Mouse (Mus musculus) heart, postnatal 0 days (tissue): Measurements from ENCODE around the gene Sugp2. TPM values are rescaled to one million over a fixed set of nuclear protein-coding genes. Genes with fewer than 3 reads are reported as not detected.

Experiments
- ATAC-seq: fragments of 200-750 bp; cut with Nextera tagmentation; 2 replicates; pipeline ENCODE4 v1.8.0; 2017; ENCODE audit warnings: low read depth, moderate number of reproducible peaks, moderate library complexity; ENCODE audit not compliant: insufficient read depth
- DNase-seq: peaks from one replicate; pipeline ENCODE4 v3.0.0-alpha.2; 2016; ENCODE audit warnings: low spot score
- H3K27ac ChIP-seq: fragments of 300-500 bp; sonication (generic); 2 replicates; pipeline ENCODE4 v1.5.1; 2014; ENCODE audit warnings: low read depth, mild to moderate bottlenecking
- H3K27me3 ChIP-seq: fragments of 300-500 bp; sonication (generic); 2 replicates; pipeline ENCODE4 v1.6.1; 2014; ENCODE audit warnings: low read length, mixed read lengths; ENCODE audit not compliant: control insufficient read depth, insufficient read depth
- H3K36me3 ChIP-seq: fragments of 300-500 bp; sonication (generic); replicated peaks from 2 replicates; pipeline ENCODE4 v1.6.1; 2014; ENCODE audit warnings: low read length, mixed read lengths; ENCODE audit not compliant: control insufficient read depth, insufficient read depth
- H3K4me1 ChIP-seq: fragments of 300-500 bp; sonication (generic); 2 replicates; pipeline ENCODE4 v1.6.1; 2014; ENCODE audit warnings: antibody characterized with exemption; ENCODE audit not compliant: control insufficient read depth, insufficient read depth
- H3K4me2 ChIP-seq: fragments of 300-500 bp; sonication (generic); 2 replicates; pipeline ENCODE4 v1.6.1; 2014; ENCODE audit warnings: low read depth, mild to moderate bottlenecking, low read length, moderate library complexity
- H3K4me3 ChIP-seq: fragments of 300-500 bp; sonication (generic); 2 replicates; pipeline ENCODE4 v1.5.1; 2014; ENCODE audit warnings: low read depth, low read length
- H3K9ac ChIP-seq: fragments of 300-500 bp; sonication (generic); replicated peaks from 2 replicates; pipeline ENCODE4 v1.6.1; 2014; ENCODE audit warnings: low read depth, low read length, mixed read lengths
- H3K9me3 ChIP-seq: fragments of 300-500 bp; sonication (generic); replicated peaks from 2 replicates; pipeline ENCODE4 v1.6.1; 2016; ENCODE audit warnings: low read length; ENCODE audit not compliant: control insufficient read depth
- CTCF ChIP-seq: IDR thresholded peaks from 2 replicates; pipeline ENCODE4 v1.5.1; 2016; ENCODE audit warnings: antibody characterized with exemption, control low read depth, low read depth
- EP300 ChIP-seq: IDR thresholded peaks from 2 replicates; pipeline ENCODE4 v1.6.1; 2016; ENCODE audit warnings: antibody characterized with exemption, low read depth
- WGBS: fragments of 180-500 bp; shearing (Covaris S2); extraction: QIAGEN DNeasy Blood & Tissue Kit; methylation state at CpG from one replicate; pipeline ENCODE4 v1.1.7; 2014; 5-methylcytosine and 5-hydroxymethylcytosine counted together
- polyA plus RNA-seq: library from polyadenylated mRNA; unstranded; fragments of >200 nt; fragmentation: Nextera tagmentation; extraction: Ambion mirVana; gene quantifications from 2 replicates; pipeline ENCODE4 v1.2.1, GENCODE M21; 2015
- total RNA-seq: library from RNA; depleted of rRNA; stranded (reverse); fragments of >200 nt; gene quantifications from 2 replicates; pipeline ENCODE4 v1.2.3, GENCODE M21; 2014; ENCODE audit warnings: low replicate concordance

The Sugp2 gene
- total and polyA plus RNA-seq, 2 experiments from 2014 or later: 15.5 to 48.7 TPM

DNA sequence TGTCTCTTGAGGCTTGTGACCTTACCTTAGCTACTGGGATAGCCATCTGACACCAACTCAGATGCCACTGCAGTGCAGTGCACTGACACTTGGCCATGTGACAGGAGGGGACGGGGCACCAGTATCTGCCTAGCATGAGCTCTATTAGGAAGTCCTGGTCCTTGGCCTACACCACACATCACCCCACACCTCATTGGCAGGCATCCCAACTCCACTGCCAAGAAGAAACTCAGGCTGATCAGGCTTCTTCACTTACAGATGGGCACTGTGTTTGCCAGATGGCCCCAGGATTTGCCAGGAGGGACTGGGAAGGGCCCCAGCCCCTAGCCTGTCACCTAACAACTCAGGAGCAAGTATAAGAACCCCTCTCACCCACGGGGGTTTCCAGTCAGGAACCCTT lies 79.4 kb downstream of the Sugp2 start:
- H3K4me1 ChIP-seq: peaks cover 9% of the 10 kb centered on the region; the same call in 1 of the 2 replicates
- peaks cover 10% of the 10 kb centered on the region; the same call in 1 of the 2 replicates for H3K27me3 ChIP-seq
- no peak for DNase-seq
- no peak overlapping the region for H3K9ac ChIP-seq
- no peak for ATAC-seq
- H3K36me3 ChIP-seq: peaks cover 47% of the 10 kb centered on the region
- H3K9me3 ChIP-seq: no peaks in the 10 kb centered on the region
- TF ChIP-seq EP300: no peak
- no peak for TF ChIP-seq CTCF
- H3K4me2 ChIP-seq: no peak overlapping the region
- no peak overlapping the region for H3K27ac ChIP-seq
- no peak overlapping the region for H3K4me3 ChIP-seq
- 34% methylated on average over 2 of the region's 2 CpGs for WGBS

DNA sequence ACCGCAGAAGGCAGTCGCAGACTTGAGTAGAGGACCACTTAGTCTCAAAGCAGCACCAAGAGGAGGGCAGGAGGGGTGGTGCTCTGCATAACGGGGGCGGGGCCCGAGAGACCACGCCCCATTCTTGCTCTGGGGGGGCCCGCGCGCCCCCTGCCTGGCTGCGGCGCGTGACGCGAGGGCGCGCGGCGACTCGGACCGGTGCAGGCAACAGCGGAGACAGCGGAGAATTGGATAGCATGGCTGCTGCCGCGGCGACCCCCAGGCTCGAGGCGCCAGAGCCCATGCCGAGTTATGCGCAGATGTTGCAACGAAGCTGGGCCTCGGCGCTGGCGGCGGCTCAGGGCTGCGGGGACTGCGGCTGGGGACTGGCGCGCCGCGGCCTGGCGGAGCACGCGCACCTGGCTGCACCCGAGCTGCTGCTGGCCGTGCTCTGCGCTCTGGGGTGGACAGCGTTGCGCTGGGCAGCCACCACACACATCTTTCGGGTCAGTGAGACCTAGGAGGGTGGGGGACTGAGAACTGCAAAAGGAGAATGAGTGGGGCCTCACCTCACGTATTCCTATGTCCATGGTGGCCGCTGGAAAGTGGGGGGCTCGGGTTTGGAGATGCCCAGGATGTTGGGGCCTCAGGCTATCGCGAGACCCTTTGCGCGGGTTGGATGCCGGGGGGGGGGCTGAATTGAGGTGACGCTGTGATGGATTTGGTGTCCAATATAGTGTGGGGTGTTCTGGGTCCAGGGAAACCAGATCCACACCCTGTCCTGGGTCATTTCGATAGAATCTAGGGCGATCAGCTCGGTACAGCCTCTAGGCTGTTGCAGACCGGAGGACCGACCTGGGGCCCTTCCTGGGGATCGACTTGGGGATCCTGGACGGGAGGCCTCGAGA lies 81.8 kb downstream of the Sugp2 start, which contains the start of gene Cers1:
TSS of gene Cers1 (plus strand) at position 152 of the 887 bp plus-strand sequence.
- TF ChIP-seq EP300 (no peak), CTCF (no peak)
- WGBS: 3% methylated on average over 66 of the region's 66 CpGs
- H3K4me1 ChIP-seq: peaks cover 9% of the 10 kb centered on the region; the same call in 1 of the 2 replicates

DNA sequence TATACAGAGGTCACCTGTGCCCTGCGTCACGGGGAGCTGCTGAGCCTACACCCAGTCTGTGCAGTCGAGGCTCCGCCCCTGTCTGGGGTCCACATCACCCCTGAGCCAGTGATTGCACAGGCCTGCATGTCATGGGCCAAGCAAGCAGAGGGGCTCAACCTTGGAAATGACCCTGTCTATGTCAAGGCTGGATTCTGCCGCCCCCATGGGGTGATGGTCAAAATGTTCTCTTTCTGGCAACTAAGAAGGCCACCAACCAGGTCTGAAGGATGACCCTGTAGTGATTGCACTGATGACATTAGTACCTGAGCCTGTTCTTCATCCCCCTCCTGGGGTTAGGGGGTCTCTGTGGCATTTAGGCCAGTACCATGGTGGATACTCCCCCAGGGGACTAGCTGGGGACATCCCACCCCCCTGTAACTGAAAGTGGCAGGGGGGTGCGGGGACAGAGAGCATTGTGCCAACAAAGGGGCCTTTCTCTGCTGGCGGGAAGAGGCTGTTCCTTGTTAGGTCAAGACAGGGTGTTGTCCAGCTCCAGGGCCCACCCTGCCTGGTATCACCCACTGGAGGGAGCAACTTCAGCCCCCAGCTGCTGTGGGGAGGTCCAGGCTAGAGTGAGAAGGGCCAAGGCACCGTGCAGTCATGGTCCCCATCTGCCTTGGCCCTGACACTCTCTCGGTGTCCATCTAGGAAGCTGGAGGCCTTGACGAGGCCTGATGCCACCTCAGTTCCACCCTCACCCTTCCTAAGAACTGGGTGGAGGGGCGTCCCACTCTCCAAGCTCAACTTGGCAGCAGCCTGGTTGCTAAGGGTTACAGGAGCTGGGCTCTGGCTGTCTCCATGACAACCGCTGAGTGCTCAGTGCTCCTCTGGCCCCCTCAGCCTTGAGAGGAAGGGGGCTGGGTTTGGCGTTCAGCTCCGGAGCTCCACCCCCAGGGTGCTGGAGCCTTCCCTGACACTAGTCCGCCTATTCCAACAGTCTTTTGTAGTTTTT lies 82.8 kb downstream of the Sugp2 start:
- no peak overlapping the region for H3K4me3 ChIP-seq
- DNase-seq (no peak), ATAC-seq (0 out of 2 replicates have a peak, but pooled peaks have one; percentile 5)
- peaks cover 9% of the 10 kb centered on the region; the same call in 1 of the 2 replicates for H3K4me1 ChIP-seq
- peaks cover 18% of the 10 kb centered on the region for H3K36me3 ChIP-seq
- no peaks in the 10 kb centered on the region for H3K9me3 ChIP-seq
- 32% methylated on average over 15 of the region's 15 CpGs for WGBS
- TF ChIP-seq CTCF: no peak
- TF ChIP-seq EP300: no peak
- no peak overlapping the region for H3K27ac ChIP-seq
- peak overlapping the region; percentile 87; the same call in 1 of the 2 replicates for H3K4me2 ChIP-seq
- H3K9ac ChIP-seq: no peak overlapping the region
- peaks cover 10% of the 10 kb centered on the region; the same call in 1 of the 2 replicates for H3K27me3 ChIP-seq

More for the DNA sequence above, 81.8 kb downstream of the Sugp2 start, which contains the start of gene Cers1:
- peak within 1 kb of the TSS; percentile 43; the same call in 1 of the 2 replicates for H3K9ac ChIP-seq
- ATAC-seq (peak; percentile 45), DNase-seq (no peak)
- peaks cover 10% of the 10 kb centered on the region; the same call in 1 of the 2 replicates for H3K27me3 ChIP-seq
- H3K9me3 ChIP-seq: no peaks in the 10 kb centered on the region
- peak within 1 kb of the TSS; percentile 57 for H3K4me3 ChIP-seq
- H3K27ac ChIP-seq: no peak within 1 kb of the TSS
- H3K4me2 ChIP-seq: peak within 1 kb of the TSS; percentile 87
- peaks cover 27% of the 10 kb centered on the region for H3K36me3 ChIP-seq

DNA sequence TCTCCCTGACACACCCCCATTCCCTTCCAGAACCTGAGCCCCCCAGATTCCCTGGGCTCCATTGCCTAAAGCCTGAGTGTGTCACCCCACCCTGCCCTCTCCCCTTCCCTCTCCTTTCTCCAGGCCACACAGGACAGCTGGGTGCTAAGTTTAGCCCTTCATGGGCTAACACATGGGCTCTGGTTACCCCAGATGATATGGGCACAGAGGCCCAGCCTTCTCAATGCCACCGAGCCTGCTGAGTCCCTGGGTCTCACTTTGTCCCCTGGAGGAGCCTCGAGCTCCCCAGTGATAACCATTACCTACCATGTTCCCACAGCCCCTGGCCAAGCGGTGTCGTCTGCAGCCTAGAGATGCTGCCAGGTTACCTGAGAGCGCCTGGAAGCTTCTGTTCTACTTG lies 83.8 kb downstream of the Sugp2 start:
- no peak for ATAC-seq
- TF ChIP-seq EP300: no peak
- TF ChIP-seq CTCF: no peak
- H3K27ac ChIP-seq: no peak overlapping the region
- H3K36me3 ChIP-seq: peaks cover 10% of the 10 kb centered on the region
- no peaks in the 10 kb centered on the region for H3K9me3 ChIP-seq
- WGBS: 78% methylated on average over 5 of the region's 5 CpGs
- H3K4me1 ChIP-seq: peaks cover 9% of the 10 kb centered on the region; the same call in 1 of the 2 replicates
- H3K9ac ChIP-seq: no peak overlapping the region
- DNase-seq: no peak
- H3K4me3 ChIP-seq: no peak overlapping the region
- peaks cover 10% of the 10 kb centered on the region; the same call in 1 of the 2 replicates for H3K27me3 ChIP-seq
- H3K4me2 ChIP-seq: no peak overlapping the region

DNA sequence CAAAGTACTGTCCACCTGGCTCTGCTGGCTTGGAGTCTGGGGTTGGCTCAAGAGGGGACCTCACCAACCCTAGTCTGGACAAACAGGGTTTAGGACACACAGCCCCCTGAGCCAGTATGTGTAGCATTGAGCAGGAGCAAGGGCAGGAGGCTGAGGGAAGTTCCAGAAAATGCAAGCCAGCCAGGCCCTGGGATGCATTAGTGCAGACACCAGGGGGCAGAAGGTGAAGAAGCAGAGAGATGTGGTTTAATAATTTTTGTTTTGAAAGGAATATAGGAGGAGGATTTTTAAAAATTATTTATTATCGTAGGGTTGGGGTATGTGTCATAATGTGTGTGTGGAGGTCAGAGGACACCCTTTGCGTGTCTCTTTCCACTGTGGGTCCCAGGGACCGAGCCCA lies 89.7 kb downstream of the Sugp2 start:
- H3K27me3 ChIP-seq: no peaks in the 10 kb centered on the region
- TF ChIP-seq CTCF: peak; percentile 24
- no peak for TF ChIP-seq EP300
- ATAC-seq (no peak), DNase-seq (no peak)
- no peak overlapping the region for H3K27ac ChIP-seq
- no peak overlapping the region for H3K4me2 ChIP-seq
- WGBS: 88% methylated on average over 3 of the region's 3 CpGs
- no peaks in the 10 kb centered on the region for H3K36me3 ChIP-seq
- H3K9ac ChIP-seq: no peak overlapping the region
- no peaks in the 10 kb centered on the region for H3K9me3 ChIP-seq
- no peak overlapping the region for H3K4me3 ChIP-seq
- H3K4me1 ChIP-seq: no peaks in the 10 kb centered on the region
